Mouse (Mus musculus) retina, adult 2 months (tissue): ENCODE data around the gene Olfr675.
"Not testable (repeated sequence)": the region's sequence is repeated elsewhere in the genome, so short reads cannot be mapped to it uniquely, and the experiment has no call there.

ENCODE experiments used
- DNase-seq: peaks from one replicate; pipeline ENCODE4 v3.0.0-alpha.2; 2012; ENCODE audit warnings: low read depth, low spot score

Olfr675 gene

DNA sequence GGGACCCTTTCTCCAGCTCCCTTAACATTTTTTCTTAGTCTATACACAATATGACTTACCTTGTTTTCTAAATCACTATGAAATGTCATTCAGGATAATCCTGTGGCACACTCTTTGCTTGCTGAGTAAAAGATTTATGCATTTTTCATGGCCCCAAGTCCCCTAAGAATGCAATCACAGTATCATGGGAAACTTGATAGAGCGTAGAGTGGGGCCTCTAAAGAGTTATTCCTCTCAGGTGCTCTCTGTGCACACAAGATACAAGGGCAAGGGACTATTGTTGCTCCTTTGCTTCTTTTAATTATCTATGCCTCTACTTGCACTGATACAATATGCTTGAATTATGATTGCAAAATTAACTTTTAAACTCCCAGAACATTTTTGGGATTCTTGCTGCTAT, at the start of gene Olfr675:
Gene Olfr675, minus strand, starts transcription at position 101 of the 400 bp plus-strand sequence.
- DNase-seq = no peak

DNA sequence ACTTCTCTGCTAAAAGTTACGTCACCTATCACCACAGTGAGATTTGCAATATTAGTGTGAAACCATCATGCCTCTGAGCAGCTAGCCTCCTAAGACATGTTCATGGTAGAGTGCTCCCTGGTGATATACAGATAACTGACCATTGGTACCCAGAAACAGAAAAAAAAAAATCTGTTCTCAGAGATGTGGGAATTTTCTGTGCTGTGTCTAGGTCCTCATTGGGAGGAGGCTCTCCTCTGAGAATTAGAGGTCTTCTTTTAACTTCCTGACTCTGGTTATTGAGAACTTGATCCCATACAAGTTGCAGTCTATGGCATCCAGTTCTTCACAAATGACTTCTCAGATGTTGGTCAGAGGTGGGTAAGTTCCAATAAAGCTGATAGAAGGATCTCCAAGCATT, 35.9 kb upstream of the Olfr675 start, which contains the start of gene Olfr678:
Gene Olfr678, plus strand, starts transcription at position 301 of the 400 bp plus-strand sequence.
- no peak for DNase-seq

DNA sequence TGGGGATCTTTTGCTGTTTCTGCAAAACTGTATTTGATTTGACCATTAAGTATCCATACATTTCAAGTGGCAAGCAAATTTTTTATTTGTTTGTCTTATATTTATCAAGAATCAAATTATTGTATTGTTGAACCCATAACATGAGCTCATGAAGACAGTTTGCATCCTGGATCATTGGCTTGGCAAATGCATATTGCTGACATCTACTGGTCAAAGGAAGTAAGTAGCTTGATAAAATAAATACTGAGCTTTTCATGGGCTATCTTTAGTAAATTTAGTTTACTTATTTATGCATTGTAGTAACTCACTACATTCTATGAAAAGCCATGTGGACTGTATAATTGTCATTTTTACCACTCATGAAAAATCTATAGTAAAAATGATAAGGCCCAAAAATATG, 30.7 kb upstream of the Olfr675 start:
- no peak for DNase-seq

DNA sequence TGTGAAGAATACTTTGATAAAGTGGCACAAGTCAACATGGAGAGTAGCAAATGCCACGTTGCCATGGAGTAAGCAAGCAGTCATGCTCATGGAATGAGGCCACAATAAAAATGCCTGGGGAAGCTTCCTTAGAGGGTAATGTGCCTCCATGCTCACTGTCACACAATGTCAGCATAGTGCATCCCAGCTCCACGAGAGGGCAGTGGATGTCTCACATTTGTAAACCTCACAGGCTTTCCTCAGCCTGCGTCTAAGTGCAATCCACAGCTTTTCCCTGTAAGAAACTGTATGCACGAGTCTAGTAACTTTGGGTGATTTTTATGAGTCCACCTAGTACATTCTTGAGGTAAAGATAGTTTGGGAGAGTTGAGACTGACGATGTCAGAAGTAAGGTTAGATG, 5.6 kb upstream of the Olfr675 start:
- not testable (repeated sequence) for DNase-seq

DNA sequence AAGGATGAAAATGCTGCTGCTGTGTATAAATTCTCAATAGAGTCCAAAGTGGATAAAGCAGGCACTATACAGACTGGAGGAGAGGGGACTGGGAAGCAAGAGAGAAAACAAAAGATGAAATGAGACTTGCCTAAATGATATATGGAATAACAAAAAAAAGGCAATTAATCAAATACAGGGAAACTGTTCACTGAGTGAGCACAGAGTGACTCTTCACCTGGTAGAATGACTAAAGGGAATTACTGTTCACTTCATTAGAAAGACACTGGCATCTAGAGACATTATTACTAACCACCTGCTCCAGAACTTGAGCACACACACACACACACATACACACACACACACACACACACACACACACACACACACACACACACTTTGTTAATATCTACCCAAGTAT, 4.1 kb upstream of the Olfr675 start, which contains the start of gene Olfr676:
Gene Olfr676, plus strand, starts transcription at position 301 of the 400 bp plus-strand sequence.
- no peak for DNase-seq

DNA sequence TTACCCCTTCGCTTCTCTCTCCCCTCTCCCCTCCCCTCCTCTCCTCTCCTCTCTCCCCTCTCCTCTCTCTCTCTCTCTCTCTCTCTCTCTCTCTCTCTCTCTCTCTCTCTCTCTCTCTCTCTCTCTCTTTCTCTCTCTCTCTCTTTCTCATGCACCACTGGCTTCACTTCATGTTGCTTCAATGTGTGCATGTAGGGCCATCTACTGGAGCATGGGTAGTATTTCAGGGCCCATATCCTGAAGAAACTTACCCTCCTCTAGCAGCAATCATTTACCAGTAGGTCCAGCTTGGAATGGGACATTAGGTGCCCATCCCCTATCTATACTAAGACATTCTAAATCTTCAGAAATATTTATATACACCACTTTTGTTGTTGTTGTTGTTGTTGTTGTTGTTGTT, 5.7 kb downstream of the Olfr675 start:
- no peak for DNase-seq

DNA sequence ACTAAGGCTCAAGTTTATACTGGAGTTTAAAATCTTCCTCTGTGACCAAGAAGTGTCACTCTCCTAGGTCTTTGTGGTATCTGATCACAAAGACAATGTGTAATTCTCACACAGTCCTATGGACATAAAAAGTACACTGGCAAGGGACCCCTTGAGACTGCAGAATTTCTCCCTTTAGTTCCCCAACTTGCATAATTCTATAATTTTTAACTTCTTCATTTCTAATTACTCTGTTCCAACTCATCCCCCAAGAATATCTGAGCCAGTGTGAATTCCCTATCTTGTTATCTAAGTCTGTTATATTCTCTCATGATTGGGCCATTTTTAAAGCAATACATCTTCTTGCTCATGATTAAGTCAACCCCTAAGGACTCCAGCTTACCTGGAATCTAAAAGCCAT, 26.3 kb downstream of the Olfr675 start, which contains the start of gene Olfr672:
Gene Olfr672, minus strand, starts transcription at position 101 of the 400 bp plus-strand sequence.
- no peak for DNase-seq

DNA sequence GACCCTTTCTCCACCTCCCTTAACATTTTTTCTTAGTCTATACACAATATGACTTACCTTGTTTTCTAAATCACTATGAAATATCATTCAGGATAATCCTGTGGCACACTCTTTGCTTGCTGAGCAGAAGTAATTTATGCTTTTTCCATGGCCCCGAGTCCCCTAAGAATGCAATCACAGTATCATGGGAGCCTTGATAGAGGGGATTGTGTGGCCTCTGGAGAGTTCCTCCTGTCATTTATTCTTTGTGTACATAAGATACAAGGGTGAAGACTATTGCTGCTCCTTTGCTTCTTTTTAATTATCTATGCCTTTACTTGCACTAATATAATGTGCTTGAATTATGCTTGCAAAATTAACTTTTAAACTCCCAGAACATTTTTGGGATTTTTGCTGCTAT, 49.2 kb downstream of the Olfr675 start, which contains the start of gene Olfr671:
Gene Olfr671, minus strand, starts transcription at position 101 of the 400 bp plus-strand sequence.
- no peak for DNase-seq

DNA sequence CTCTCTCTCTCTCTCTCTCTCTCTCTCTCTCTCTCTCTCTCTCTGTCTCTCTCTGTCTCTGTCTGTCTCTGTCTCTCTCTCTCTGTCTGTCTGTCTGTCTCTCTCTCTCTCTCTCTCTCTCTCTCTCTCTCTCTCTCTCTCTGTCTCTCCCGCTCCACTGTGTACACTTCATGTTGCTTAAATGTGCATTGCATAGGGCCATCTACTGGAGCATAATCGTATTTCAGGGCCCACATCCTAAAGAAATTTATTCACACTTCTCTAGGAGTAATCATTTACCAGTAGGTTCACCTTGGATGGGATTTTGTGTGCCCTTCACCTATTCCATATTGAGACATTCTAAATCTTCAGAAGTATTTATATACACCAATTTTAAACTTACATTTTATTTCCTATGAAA, 55.8 kb downstream of the Olfr675 start:
- DNase-seq = not testable (repeated sequence)
